In genomic region chr5:99742056-99742455, GRCm38 (mm10) we compare ENCODE assay signal across 16 mouse cellular contexts.
"Had no signal": no experiment of that assay in that cellular context is flagged by ENCODE, and none has a peak within 500 bp of the region (broad histone marks: within the 10 kb centered on the region; RNA-seq: fewer than 3 reads in every experiment).

No protein-coding gene starts in this region.

- H3K27ac ChIP-seq: liver, embryonic 13.5 days; macrophage; midbrain, embryonic 12.5 days; stomach, postnatal 0 days had no signal

- H3K4me2 ChIP-seq: liver, embryonic 13.5 days; lung, embryonic 14.5 days; midbrain, embryonic 12.5 days had no signal

- H3K9ac ChIP-seq: liver, embryonic 13.5 days; lung, embryonic 14.5 days; midbrain, embryonic 12.5 days had no signal

- DNase-seq: kidney, adult 18-20 months; kidney, adult 9 months; kidney, postnatal 14 days; kidney, postnatal 4 days; left cerebral cortex, postnatal 4 days; liver, embryonic 13.5 days; lung, embryonic 14.5 days; right cerebral cortex, adult 18-20 months; right cerebral cortex, postnatal 14 days; right cerebral cortex, postnatal 4 days; thymus, adult 2 months; thymus, postnatal 14 days had no signal

- H3K36me3 ChIP-seq: liver, embryonic 13.5 days; midbrain, embryonic 12.5 days had no signal

- H3K9me3 ChIP-seq: liver, embryonic 13.5 days; midbrain, embryonic 12.5 days had no signal

- ATAC-seq: lung, postnatal 0 days had no signal

- H3K4me3 ChIP-seq: liver, embryonic 13.5 days; midbrain, embryonic 12.5 days had no signal

- H3K4me1 ChIP-seq: liver, embryonic 13.5 days had no signal

- H3K27me3 ChIP-seq: liver, embryonic 13.5 days had no signal
